Mouse (Mus musculus) right cerebral cortex, postnatal 25 days (tissue): ENCODE results near the gene Tacc3.

Experiments
- DNase-seq: peaks from one replicate; pipeline ENCODE4 v3.0.0; 2022

Tacc3 gene

GRCm38 (mm10) chr5:33656739-33657138 lies 1.2 kb upstream of the Tacc3 start:
- no peak for DNase-seq

GRCm38 (mm10) chr5:33657251-33657786 lies 609 bp upstream of the Tacc3 start:
- DNase-seq: no peak

GRCm38 (mm10) chr5:33658664-33659050 lies 729 bp downstream of the Tacc3 start:
- no peak for DNase-seq

DNA sequence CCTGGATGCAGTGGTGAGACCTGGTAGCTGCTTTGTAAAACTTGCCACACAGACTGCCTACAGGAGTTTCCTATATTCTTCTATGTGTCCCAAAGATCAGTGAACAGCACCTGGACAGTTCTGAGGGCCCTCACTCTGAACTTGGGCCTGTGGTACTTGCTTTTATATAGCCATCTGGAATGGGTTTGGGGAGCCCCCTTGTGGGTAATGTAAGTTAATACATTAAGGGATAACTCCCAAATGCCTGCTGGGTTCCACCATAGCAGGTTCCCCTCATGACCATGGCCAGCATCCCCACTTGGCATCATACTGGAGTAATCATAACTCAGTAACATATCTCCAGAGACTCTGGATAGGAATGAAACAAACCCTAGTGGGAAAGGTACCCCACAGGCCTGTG lies 10.3 kb downstream of the Tacc3 start:
- DNase-seq: no peak

DNA sequence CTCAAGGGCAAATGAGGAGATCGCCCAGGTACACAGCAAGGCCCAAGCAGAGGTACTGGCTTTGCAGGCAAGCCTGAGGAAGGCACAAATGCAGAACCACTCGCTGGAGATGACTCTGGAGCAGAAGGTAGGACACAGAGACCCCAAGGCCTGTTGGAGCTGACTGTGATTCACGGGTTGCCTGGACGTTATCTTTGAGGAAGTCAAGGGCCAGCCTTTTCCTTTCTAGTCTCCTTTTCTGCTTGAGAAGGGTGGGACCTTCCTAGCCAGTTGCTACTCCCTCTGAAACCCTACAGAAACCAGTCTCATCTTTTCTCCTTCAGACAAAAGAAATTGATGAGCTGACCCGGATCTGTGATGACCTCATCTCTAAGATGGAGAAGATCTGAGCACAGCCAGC lies 13.7 kb downstream of the Tacc3 start:
- no peak for DNase-seq

DNA sequence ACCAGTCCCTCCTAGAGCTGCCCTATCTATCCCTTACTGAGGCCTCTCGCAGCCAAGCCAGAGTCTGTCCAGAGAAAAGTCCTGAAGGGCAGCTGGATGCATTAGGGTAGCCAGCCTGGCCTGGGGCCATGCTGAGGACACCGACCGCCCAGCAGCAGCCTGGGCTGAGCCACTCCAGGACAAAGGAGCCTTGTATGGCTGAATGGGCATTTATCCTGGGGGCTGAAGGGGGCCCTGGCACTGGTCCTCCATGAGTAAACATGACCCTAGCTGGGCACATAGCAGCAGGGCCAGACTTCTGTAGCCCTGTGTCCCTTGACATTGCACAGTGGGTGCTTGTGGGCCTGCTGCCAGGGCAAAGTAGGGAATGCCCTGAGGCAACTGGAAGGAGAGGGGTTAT lies 16.5 kb downstream of the Tacc3 start:
- DNase-seq: no peak

DNA sequence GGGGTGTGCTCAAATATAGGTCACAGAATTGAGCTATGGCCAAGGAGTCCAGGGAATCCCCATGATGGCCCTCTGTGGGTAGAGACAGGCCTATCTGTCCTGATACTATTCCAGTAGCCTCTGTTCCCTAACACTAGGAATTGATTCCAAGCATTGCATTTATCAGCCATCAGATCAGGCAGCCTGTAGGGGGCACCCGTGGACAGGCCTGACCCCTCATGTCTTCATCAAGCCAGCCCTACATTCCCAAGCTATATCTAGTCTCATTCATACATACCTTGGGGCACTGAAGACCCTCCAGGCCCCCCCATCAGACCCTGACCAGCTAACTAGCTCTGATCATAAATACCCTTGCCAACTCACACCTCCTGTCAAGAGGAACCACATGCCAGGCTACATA lies 18.0 kb downstream of the Tacc3 start:
- DNase-seq: no peak

DNA sequence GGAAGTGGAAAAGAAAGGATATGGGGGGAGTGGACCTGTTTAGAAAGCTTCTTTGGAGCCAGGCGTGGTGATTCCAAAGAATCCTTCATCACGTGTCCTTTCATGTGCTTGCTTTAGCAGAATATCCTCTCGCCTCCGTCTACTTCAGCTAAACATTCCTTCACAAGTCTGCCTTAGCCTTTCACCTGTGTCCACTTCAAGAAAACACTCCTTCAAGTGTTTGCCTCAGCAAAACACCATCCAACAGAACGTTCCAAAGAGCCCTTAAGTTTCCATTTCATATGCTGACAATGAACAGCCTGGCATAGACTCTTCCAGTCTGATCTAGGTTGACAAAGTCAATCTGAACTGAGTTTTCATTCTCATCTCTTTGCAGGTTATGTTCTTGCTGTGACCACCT lies 20.3 kb downstream of the Tacc3 start:
- no peak for DNase-seq

- DNase-seq: no peak
These were observed 23.1 kb downstream of the Tacc3 start for GRCm38 (mm10) chr5:33681044-33681443.

- no peak for DNase-seq
These were observed 23.9 kb downstream of the Tacc3 start for GRCm38 (mm10) chr5:33681611-33682388.

DNA sequence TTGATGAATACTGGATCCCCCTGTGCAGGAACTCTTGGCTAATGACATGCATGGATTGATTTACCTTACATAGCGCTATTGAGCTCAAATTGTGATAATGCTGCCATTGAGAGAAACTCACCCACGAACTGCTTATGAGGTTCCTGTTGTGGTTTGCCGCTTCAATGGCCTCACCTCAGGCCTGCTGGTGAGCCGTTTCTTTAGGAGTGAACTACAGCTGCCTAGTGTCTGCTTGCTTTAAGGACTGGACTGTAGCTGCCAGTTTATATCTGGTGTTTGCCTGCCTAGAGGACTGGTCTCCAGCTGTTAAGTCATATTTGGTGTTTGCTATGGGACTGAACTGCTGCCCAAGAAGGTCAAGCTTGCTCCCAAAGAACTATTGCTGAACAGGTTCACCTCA lies 25.0 kb downstream of the Tacc3 start:
- DNase-seq: no peak

DNA sequence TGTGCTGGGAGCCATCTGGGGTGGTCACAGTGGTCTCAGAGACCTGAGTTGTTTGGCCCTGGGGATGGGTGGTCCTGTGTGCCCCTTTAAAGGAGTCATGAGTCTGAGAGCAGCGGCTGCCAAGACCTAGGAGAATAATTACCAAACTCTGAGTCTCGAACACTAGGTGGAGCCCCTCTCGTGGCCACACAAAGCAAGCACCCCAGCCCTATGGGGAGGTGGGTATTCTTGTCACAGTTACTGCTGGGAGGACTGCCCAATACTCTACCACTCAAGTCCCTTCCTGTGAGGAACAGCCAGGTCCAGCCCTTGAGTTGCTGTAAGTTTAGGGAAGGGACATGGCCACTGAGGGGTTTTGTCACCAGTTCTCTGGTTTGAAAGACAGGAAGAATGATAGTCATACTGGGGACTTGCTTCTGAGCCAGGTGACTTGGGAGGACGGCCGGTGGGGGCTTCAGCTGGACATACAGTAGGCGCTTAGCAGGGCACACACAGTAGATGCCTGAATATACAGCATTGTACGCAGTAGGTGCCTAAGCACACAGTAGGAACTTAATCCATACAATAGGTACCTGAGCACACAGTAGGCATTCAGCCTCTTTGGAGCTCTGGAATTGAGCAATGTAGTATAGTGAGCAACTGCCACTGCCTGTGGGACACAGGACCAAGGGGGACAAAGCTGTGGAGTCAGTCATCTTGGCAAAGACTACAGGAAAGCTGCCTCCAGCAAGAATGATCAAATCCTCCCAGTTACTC lies 26.1 kb downstream of the Tacc3 start:
- no peak for DNase-seq

- DNase-seq: no peak
These were observed 27.0 kb downstream of the Tacc3 start for GRCm38 (mm10) chr5:33684932-33685331.

GRCm38 (mm10) chr5:33687142-33687541 lies 29.2 kb downstream of the Tacc3 start:
- no peak for DNase-seq

GRCm38 (mm10) chr5:33688278-33689220 lies 30.6 kb downstream of the Tacc3 start:
- no peak for DNase-seq

DNA sequence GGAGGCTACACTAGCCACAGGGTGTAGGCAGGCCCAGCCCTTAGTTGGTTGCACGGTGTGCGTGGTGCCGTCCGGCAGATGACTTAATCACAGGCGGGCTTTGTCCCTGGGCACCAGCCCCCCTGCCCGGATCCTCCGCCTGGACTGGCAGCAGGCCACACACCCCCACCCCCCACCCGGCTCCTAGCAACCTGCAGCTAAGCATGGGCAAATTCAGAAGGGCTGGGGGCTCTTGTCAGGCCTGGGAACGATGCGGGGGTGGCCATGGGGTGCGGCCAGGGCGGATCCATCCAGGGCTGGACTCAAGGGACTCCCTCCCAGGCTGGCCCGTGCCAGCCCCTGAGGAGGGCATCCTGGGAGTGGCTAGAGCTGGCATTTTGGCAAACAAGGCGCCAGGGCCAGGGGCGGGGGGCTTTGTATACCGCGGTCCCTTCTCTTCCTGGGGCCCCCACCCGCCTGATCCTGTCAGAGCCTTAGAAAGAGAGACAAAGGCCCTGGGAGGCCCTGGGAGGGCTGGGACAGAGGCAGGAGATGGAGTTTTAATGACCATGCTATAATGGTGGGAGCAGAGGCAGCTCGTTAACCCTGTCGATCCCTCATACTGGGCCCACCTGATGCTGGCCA lies 31.4 kb downstream of the Tacc3 start:
- no peak for DNase-seq

DNA sequence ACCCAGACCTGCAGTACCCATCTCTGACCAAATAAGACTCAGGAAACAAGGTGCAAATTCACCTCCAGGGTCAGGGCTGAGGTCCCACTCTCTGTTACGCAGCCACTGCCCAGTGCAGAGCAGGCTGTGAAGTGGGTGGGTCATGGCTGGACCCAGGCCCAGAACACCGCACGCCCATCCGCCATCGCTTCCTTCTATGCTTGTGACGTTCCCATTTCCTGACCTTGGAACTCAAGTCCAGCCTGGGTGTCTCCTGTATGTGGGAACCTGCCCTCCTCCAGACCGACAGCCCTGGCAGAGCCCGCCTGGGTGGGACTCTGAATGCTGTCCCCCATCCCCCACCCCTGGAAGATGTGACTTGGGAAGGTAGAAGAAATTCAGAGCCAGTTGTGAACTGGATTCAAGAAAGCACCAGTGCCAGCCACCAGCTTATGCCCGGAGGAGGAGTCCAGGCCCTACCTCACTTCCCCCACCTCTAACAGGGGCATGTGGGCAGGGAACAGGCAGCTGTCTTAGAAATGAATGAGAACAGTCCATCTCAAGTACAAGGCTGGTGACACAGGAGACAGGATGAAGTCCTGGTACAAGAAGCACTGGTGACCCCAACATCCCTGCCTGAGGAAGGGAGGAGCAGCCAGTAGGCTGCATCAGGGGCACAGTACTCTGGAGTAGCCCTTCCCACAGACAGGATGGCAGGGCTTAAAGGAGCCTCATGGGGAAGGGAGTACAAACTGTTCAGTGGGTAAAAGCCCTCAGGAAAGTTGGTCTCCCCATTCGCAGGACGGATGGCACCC lies 32.1 kb downstream of the Tacc3 start:
- no peak for DNase-seq

- DNase-seq: no peak
These were observed 34.5 kb downstream of the Tacc3 start for GRCm38 (mm10) chr5:33692393-33692792.

DNA sequence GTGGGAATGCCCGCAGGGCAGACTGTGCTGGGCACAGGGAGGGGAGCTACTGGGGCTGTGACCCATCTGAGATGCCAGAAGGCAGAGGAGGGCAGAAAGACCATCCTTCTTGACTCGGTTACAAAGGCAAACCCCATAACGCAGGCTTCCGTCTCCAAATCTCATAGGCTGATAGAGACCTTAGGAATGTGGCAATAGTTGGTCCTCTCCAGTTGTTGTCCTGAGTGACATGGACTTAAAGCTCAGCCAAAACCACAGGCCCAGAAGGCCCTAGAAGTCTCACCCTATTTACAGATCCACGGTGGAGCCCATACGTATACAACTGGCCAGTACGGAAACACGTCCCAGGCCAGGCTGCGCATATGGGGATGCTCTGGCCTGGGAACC lies 36.5 kb downstream of the Tacc3 start:
- DNase-seq: no peak

DNA sequence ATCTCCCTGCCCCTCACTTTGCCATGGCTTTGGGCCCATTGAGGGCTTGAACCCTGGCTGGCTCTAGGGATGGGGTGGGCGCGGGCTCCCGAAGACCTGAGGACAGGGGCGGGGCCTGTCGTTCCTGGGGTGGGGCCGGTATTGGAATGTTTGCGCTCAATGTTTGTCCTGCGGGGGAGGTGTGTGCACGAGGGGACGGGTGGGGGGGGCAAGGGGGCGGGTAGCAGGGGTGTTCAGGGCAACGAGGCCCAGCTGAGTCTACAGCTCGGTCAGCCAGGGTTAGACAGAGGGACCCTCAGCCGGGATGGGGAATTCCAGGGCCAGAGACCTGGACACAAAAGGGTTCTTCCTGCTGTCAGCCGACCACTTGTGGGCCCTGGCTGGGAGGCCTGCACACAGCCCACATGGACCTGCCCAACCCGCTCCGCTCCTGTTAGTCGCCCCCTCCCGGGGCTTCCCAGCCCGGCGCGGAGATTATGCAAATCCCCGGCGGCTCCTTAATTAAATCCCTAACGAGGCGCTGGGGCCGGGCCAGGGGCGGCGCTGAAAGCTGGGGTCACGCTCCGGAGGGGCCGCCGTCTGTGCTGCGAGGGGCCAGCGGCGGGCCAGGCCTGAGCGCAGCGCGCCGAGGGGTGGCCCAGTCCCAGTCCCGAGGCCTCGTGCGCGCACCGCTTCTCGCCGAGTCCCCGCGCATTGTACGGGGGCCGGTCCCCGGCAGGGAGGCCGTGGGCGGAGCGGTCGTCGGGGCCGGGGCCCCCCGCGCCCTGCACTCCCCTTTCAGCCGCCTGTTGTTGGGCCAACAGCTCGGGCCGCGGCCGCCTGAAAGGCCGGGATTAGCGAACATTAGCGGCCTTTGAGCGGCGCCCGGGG lies 37.2 kb downstream of the Tacc3 start:
- peak; percentile 62 for DNase-seq

GRCm38 (mm10) chr5:33695718-33696121 lies 37.8 kb downstream of the Tacc3 start:
- DNase-seq: no peak
